Mouse (Mus musculus): ENCODE results near the gene Phgdh.

GRCm38 (mm10) chr3:98335331-98335730 lies 4.5 kb downstream of the Phgdh start:
- TF ChIP-seq POLR2A (IDR thresholded peaks at IDR 0.05; ENCODE audit: borderline replicate concordance, control insufficient read depth, low read depth, low read length) = no peak
- TF ChIP-seq CTCF (IDR thresholded peaks at IDR 0.05; ENCODE audit: control insufficient read depth, insufficient read depth, low read length) = no peak
